Mouse (Mus musculus) ES-E14 (cell line): Measurements from ENCODE around the gene Fam160a1. TPM values are rescaled to one million over a fixed set of nuclear protein-coding genes. Genes with fewer than 3 reads are reported as not detected.

Experiments
- DNase-seq: peaks from one replicate; pipeline ENCODE4 v3.0.0-alpha.2; 2013; ENCODE audit warnings: low read depth, low spot score
- H3K27ac ChIP-seq: 2 replicates; pipeline ENCODE4 v1.5.1; 2012; ENCODE audit warnings: low read depth, mild to moderate bottlenecking, low read length, moderate library complexity, mixed read lengths; ENCODE audit not compliant: poor library complexity, insufficient read depth, severe bottlenecking
- H3K36me3 ChIP-seq: 2 replicates; pipeline ENCODE4 v1.6.1; 2012; ENCODE audit warnings: mild to moderate bottlenecking, low read length, moderate library complexity, mixed read lengths; ENCODE audit not compliant: control insufficient read depth, poor library complexity, insufficient read depth, severe bottlenecking
- H3K4me1 ChIP-seq, 2 experiments: fragments of 150-350 bp in 1 of 2; sonication (generic) in 1 of 2; 2 replicates each; pipeline ENCODE4 v1.6.1; 2012; ENCODE audit warnings: low read length in 2 of 2, mild to moderate bottlenecking in 1 of 2, mixed read lengths in 1 of 2; ENCODE audit not compliant: control insufficient read depth in 2 of 2, insufficient read depth in 2 of 2, poor library complexity in 1 of 2
- H3K4me3 ChIP-seq, 2 experiments: fragments of 150-350 bp in 1 of 2; sonication (generic) in 1 of 2; 2 replicates each; pipeline ENCODE4 v1.5.1; 2012; ENCODE audit warnings: low read length in 2 of 2, low read depth in 1 of 2, mild to moderate bottlenecking in 1 of 2, mixed read lengths in 1 of 2; ENCODE audit not compliant: insufficient read depth in 1 of 2, poor library complexity in 1 of 2, severe bottlenecking in 1 of 2
- H3K9ac ChIP-seq: 2 replicates; pipeline ENCODE4 v1.6.1; 2012; ENCODE audit warnings: low read depth, mild to moderate bottlenecking, low read length, mixed read lengths; ENCODE audit not compliant: poor library complexity, insufficient read depth, severe bottlenecking
- H3K9me3 ChIP-seq: fragments of 150-350 bp; sonication (generic); 2 replicates; pipeline ENCODE4 v1.6.1; 2012; ENCODE audit warnings: low read depth, mild to moderate bottlenecking, low read length; ENCODE audit not compliant: control insufficient read depth, insufficient read depth
- CHD2 ChIP-seq: IDR thresholded peaks from 2 replicates; pipeline ENCODE4 v1.6.1; 2014; ENCODE audit warnings: mild to moderate bottlenecking, low read depth, low read length, inconsistent platforms
- HCFC1 ChIP-seq: IDR thresholded peaks from 2 replicates; pipeline ENCODE4 v1.6.1; 2012; ENCODE audit warnings: low read length, inconsistent platforms, borderline replicate concordance; ENCODE audit not compliant: insufficient read depth
- MAFK ChIP-seq: IDR thresholded peaks from 2 replicates; pipeline ENCODE4 v1.6.1; 2014; ENCODE audit warnings: mild to moderate bottlenecking, low read depth, low read length, inconsistent platforms; ENCODE audit not compliant: insufficient read depth
- ZC3H11A ChIP-seq: IDR thresholded peaks from 2 replicates; pipeline ENCODE4 v1.6.1; 2012; ENCODE audit warnings: low read depth, mild to moderate bottlenecking, inconsistent platforms, low read length, borderline replicate concordance
- ZNF384 ChIP-seq: IDR thresholded peaks from 2 replicates; pipeline ENCODE4 v1.6.1; 2012; ENCODE audit warnings: low read depth, low read length, inconsistent platforms
- in situ Hi-C, 2 experiments: fragments of 600-800 bp; cut with MboI; formaldehyde crosslinking; loops; one replicate each; pipeline ENCODE4 v1.15.1; 2025; ENCODE audit warnings: low sequenced_read_pairs in 2 of 2, inconsistent platforms in 1 of 2; ENCODE audit not compliant: unreplicated experiment in 2 of 2
- total RNA-seq: library from RNA; depleted of rRNA; stranded (reverse); fragments of 300-350 nt; gene quantifications from 2 replicates; pipeline ENCODE4 v1.2.3, GENCODE M21; 2012

Gene Fam160a1
- total RNA-seq, 1 experiment, result 1.4 TPM

- Histone ChIP-seq H3K9me3 (no peaks in the 10 kb centered on the region), H3K4me1 (no peaks in the 10 kb centered on the region), H3K9ac (no peak overlapping the region), H3K4me3 (no peak overlapping the region), H3K36me3 (no peaks in the 10 kb centered on the region), H3K27ac (no peak overlapping the region)
- no peak for DNase-seq
- TF ChIP-seq CHD2 (no peak), ZC3H11A (no peak), MAFK (no peak), HCFC1 (no peak), ZNF384 (no peak)
- in situ Hi-C loops, result no loop called here
Measured at GRCm38 (mm10) chr3:85666736-85667135, 150.4 kb downstream of the Fam160a1 start.

DNA sequence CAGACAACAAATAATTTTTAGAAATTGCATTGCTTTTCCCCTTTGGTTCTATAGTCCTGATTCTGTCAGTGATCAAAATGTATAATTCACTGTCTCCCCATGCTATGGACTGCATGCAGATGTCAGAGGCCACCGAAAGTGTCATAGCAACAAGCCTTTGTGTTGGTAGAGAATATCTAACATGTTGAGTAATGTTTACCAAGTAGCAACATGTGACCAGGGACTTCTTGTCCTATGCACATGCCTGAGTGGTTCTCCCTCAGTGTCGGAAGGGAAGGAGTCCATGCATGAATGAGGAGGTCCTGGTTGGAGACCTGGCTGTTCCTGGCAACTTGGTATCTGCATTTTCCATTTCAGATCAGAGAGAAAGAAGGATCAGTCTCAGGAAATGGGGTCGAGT lies 150.9 kb downstream of the Fam160a1 start:
- Histone ChIP-seq H3K9ac (no peak overlapping the region), H3K4me1 (no peaks in the 10 kb centered on the region), H3K9me3 (no peaks in the 10 kb centered on the region), H3K4me3 (no peak overlapping the region), H3K27ac (no peak overlapping the region), H3K36me3 (no peaks in the 10 kb centered on the region)
- DNase-seq, result no peak
- TF ChIP-seq MAFK (no peak), ZNF384 (no peak), CHD2 (no peak), ZC3H11A (no peak), HCFC1 (no peak)
- in situ Hi-C loops, result no loop called here

DNA sequence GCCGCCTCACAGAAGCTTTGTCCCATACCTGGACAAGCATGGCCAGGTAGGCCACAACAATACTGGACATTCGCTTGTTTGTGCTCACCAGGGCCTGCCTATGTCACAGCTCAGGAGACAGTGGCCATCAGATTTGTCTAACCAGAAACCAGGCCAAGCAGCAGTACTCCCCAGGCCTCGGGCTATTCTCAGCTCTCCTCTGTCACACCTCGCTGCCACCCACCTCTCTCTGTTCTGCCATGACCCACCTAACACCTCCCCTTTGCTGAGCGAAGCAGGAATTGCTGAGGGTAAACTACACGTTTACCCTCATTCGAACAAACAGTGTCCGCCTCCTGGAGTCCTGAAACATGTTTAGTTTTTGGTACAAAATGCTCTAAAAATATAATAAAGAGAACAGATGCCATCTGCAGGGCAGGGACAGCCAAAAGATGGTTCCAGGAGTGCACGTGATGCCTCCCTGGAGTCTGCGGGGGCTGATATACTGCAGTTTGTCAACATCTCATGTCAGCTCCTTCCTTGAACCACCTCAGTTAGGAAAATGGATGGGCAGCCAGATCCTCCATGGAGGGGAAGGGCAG lies 152.4 kb downstream of the Fam160a1 start:
- in situ Hi-C loops, result no loop called here
- DNase-seq, result no peak
- Histone ChIP-seq H3K9me3 (no peaks in the 10 kb centered on the region), H3K27ac (no peak overlapping the region), H3K36me3 (no peaks in the 10 kb centered on the region), H3K9ac (no peak overlapping the region), H3K4me3 (no peak overlapping the region), H3K4me1 (no peaks in the 10 kb centered on the region)
- no peak for TF ChIP-seq ZC3H11A

DNA sequence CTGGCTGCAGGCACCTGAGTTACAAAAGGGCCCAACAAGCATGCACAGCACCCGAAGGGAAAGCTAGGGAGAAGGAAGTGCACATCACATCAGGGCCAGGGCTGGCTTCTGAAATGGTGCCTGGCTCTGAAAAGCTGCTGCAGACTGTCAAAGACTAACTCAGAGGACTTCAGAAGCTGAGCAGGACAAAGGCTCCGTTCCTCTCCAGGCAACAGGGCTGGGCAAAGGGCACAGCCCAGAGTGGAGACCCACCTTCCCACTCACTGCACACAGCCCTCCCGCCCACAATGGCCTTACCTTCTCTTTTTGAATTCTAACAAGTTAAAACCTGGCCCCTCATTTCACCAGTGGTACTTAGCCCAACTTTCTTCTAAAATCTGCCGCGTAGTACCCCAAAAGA lies 153.3 kb downstream of the Fam160a1 start:
- in situ Hi-C loops, result no loop called here

More for the DNA sequence above, 153.3 kb downstream of the Fam160a1 start:
- no peak for DNase-seq
- H3K4me1 ChIP-seq, result no peaks in the 10 kb centered on the region
- H3K36me3 ChIP-seq, result no peaks in the 10 kb centered on the region
- H3K9ac ChIP-seq, result no peak overlapping the region
- H3K27ac ChIP-seq, result no peak overlapping the region
- H3K9me3 ChIP-seq, result no peaks in the 10 kb centered on the region
- H3K4me3 ChIP-seq, result no peak overlapping the region
- no peak for TF ChIP-seq ZNF384
- no peak for TF ChIP-seq CHD2
- TF ChIP-seq MAFK, result no peak
- TF ChIP-seq ZC3H11A, result no peak
- no peak for TF ChIP-seq HCFC1
